Mouse (Mus musculus): Measurements from ENCODE around the gene Crebl2.
A peak's percentile ranks its signal among the peaks of the same experiment; 100 is the strongest.

Gene Crebl2

GRCm38 (mm10) chr6:134872236-134872635, 42.3 kb downstream of the Crebl2 start:
- no peak for DNase-seq (ENCODE audit: low spot score in 2 of 2)

- no peak for DNase-seq (ENCODE audit: low spot score in 2 of 2)
These were observed 43.1 kb downstream of the Crebl2 start for GRCm38 (mm10) chr6:134873018-134873417.

- no peak for DNase-seq (ENCODE audit: low spot score in 2 of 2)
These were observed 46.8 kb downstream of the Crebl2 start for GRCm38 (mm10) chr6:134876795-134877194.

- DNase-seq (ENCODE audit: low spot score in 2 of 2), result no peak
These were observed 47.3 kb downstream of the Crebl2 start for GRCm38 (mm10) chr6:134877276-134877675.

GRCm38 (mm10) chr6:134877892-134878291, 47.9 kb downstream of the Crebl2 start:
- DNase-seq (ENCODE audit: low spot score in 2 of 2), result no peak

GRCm38 (mm10) chr6:134879556-134879955, 49.6 kb downstream of the Crebl2 start:
- DNase-seq (ENCODE audit: low spot score in 2 of 2), result no peak

- no peak for DNase-seq (ENCODE audit: low spot score in 2 of 2)
These were observed 50.1 kb downstream of the Crebl2 start for GRCm38 (mm10) chr6:134880046-134880445.

GRCm38 (mm10) chr6:134883661-134884060, 53.7 kb downstream of the Crebl2 start:
- DNase-seq (ENCODE audit: low spot score in 2 of 2), result no peak

- no peak for DNase-seq (ENCODE audit: low spot score in 2 of 2)
These were observed 55.6 kb downstream of the Crebl2 start for GRCm38 (mm10) chr6:134885515-134885914.

- DNase-seq (ENCODE audit: low spot score in 2 of 2), result no peak
These were observed 56.5 kb downstream of the Crebl2 start for GRCm38 (mm10) chr6:134886475-134886874.

GRCm38 (mm10) chr6:134887008-134887407, 57.1 kb downstream of the Crebl2 start:
- DNase-seq (ENCODE audit: low spot score in 2 of 2), result peak in 1 of 2 experiments; percentile 43

- peak; percentile 90 to 92 for DNase-seq (ENCODE audit: low spot score in 2 of 2)
These were observed 57.9 kb downstream of the Crebl2 start for GRCm38 (mm10) chr6:134887711-134888449.

- peak; percentile 52 to 64 for DNase-seq (ENCODE audit: low spot score in 2 of 2)
These were observed 58.6 kb downstream of the Crebl2 start for GRCm38 (mm10) chr6:134888563-134889017.

GRCm38 (mm10) chr6:134889763-134890162, 59.8 kb downstream of the Crebl2 start:
- no peak for DNase-seq (ENCODE audit: low spot score in 2 of 2)

- no peak for DNase-seq (ENCODE audit: low spot score in 2 of 2)
These were observed 60.5 kb downstream of the Crebl2 start for GRCm38 (mm10) chr6:134890436-134890835.

- no peak for DNase-seq (ENCODE audit: low spot score in 2 of 2)
These were observed 66.8 kb downstream of the Crebl2 start for GRCm38 (mm10) chr6:134896570-134897436.

GRCm38 (mm10) chr6:134897443-134898094, 67.6 kb downstream of the Crebl2 start:
- peak; percentile 83 to 96 for DNase-seq (ENCODE audit: low spot score in 2 of 2)

GRCm38 (mm10) chr6:134898095-134898965, 68.4 kb downstream of the Crebl2 start, which contains the start of gene Gpr19:
Gpr19 (minus strand) TSS chr6:134898578.
- peak; percentile 57 to 84 for DNase-seq (ENCODE audit: low spot score in 2 of 2)

GRCm38 (mm10) chr6:134903368-134903767, 73.4 kb downstream of the Crebl2 start:
- no peak for DNase-seq (ENCODE audit: low spot score in 2 of 2)

GRCm38 (mm10) chr6:134903891-134904884, 74.2 kb downstream of the Crebl2 start:
- DNase-seq (ENCODE audit: low spot score in 2 of 2), result no peak

All from left cerebral cortex, adult 9 months (tissue).